Mouse (Mus musculus): ENCODE data around the gene Dgkg.
A peak's percentile ranks its signal among the peaks of the same experiment; 100 is the strongest.

Dgkg gene

DNA sequence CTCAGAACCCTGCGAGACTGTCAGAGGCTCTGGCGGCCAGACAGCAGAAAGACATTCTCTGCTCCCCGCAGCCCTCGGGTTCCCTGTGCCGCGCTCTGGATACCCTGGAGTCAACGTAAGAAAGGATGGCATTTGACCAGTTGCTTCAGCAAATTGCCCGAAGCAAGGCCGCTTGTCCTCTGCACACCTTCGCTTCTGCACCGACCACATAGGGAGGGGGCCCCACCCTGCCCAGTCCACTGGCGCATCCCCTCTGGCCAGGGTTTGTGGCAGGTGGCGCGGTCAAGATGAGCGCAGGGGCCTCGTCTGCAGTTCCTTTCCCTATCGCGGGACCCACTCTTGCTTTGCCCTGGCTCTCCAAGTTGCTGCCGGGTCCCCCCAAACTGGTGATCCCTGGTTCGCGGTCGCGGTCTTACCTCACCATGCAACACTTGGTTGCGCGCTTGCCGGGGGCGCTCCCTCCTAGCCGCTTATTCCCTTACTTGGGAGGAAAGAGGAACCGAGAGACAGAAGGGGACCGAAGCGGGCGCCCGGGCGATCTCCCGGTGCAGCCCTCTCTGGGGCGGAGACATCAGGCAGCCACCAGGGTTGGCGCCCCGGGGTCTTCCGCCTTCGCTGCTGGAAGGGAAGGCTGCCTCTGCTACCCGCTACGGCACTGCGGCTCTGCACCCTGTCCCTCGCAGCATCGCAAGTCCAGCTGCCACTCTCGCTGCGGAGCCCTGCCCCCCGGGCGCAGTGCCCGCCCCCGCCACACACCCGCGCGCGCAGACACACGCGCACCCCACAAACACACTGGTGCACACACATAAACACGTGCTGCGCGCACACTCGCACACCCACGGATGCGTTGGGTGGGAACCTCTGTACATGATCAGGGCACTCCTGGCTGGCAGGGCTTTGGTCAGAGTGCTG, at the start of gene Dgkg:
Gene Dgkg, minus strand, starts transcription at position 689 of the 912 bp plus-strand sequence.
- peak in 1 of 2 experiments; percentile 13 for DNase-seq (ENCODE audit: low spot score in 2 of 2)

DNA sequence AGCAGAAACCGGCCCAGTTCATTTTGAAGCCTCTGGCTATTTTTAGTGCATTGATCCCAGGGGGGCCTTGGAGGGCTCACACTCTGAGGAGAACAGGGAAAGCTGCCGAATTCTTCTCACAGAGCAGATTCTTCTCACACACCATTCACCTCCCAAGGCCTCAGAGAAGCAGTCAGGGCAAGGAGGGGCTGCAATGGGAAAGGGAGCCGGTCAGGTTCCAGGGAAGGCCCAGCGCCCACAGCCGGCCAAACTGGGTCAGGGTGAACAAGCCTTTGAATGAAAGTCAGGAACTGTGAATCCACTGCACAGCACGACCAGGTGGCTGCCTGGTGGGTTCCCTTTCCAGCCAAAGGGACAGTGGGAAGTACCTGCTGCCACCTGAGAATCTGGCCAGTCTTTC, 47.9 kb upstream of the Dgkg start:
- DNase-seq (ENCODE audit: low spot score in 2 of 2): no peak

DNA sequence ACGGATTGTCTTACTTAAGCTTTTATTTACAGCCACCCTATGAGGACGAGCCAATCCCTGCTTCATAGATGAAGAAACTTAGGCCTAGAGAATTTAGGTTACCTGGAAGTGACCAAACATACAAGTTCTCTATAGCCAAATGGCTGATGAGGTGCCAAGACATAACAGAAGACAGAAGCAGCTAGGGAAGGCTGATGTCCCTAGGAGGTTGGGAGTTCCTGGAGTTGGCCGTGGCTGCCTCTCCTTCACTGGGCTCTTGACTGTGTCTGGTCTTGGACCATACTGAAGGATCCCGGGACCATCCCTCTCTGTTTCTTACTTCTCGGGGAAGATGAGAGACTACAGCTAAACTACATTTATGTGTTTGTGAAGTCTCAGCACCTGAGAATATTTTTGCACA, 47.1 kb upstream of the Dgkg start:
- DNase-seq (ENCODE audit: low spot score in 2 of 2): no peak

DNA sequence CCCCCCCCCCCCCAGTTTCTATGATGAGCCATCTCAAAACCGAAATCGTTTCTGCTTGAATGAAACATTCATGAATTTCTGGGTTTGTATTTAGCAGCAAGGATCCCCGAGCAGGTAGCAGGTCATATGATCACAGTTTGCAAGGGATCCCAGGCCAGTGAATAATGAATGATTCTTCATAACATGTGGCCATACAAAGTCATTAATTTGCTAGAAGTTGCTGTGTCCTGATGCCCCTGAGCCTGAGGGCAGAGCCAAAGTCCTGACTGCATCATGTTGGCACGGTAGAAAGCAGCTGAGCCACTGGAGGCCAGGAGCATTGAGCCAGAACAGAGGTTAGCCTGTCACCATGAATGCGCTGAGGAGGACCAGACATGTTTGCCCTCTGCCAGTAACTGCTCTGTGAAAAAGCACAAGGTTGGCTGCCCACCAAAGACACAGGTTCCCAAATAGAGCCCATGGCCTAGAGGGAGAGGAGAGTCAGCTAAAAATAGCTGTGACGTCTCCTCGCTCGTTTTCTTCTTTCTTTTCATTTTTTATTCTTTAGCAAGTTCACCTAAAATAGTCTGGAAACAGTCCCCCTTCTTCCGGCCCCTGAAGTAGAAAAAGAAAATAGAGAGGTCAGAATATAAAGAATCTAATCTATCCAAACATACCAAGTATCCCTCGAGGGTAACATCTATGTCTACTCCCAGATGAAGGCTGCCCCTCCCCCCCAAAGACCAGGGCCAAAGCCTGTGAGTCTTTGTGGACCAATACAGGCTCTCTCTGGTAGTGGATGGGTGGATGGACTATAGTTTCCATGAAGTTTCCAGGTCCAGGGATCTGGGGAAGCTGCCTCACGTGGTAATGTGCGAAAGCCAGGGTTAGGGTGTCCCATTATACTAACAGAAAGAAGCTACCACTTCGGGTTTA, 42.1 kb upstream of the Dgkg start:
- DNase-seq (ENCODE audit: low spot score in 2 of 2): no peak

DNA sequence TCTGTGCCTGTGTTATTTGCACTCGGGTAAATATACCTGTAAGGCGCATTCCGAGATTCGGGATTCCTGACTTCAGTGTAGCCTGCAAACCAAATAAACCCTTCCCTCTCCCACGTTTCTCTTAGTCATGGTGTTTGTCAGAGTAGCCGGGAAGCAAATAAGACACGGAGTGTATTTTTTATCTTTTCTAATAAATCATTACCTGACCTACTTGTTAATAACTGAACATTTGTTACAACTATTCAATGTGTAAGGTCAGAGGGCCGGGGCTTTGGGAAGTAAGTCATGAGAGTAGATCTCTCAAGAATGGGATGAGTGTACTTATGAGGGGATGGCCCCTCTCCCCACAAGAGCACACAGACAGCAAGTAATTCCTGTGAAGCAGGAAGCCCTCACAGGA, 41.1 kb upstream of the Dgkg start:
- DNase-seq (ENCODE audit: low spot score in 2 of 2): no peak

DNA sequence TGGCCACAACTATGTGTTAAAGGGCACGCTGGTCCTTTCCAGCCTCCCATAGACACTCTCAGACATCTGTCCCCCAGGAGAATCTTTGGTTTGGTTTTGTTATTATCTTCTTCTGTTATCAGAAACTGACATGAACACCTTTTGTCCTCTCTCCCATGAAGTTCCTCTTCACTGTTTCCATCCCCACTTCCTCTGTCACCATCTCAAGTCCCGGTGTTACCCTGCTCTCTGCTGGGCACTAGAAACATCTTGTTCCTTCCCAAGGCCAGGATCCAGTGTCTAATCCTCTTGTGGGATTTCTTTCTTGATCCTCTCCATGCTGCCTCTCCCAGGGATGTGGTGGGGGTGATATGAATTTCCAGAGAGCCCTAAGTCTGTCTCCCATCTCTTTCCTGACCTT, 32.6 kb upstream of the Dgkg start:
- DNase-seq (ENCODE audit: low spot score in 2 of 2): no peak

DNA sequence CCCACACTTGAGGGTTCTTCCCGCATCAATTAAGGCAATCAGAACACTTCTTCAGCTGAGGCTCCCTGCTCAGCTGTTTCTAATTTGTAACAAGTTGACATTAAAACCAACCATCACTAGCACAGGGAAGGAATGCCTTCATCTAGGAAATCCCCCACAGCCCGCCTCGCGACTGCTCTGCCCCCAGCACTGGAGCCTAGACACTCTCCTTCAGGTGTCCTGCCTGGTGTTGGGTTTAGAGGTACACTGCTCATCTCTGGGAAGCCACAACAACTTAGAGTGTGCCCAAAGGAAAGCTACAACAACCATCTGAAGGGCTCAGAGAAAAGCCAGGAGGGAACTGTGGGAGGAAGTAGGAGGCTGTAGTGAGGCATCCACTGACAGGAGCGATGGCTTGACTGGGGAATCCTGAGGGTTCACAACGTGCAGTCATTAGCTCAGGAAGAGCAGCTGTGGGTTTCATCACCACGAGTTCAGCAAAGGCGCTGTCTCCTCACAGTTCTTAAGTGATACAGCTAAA, 30.8 kb upstream of the Dgkg start:
- DNase-seq (ENCODE audit: low spot score in 2 of 2): no peak

DNA sequence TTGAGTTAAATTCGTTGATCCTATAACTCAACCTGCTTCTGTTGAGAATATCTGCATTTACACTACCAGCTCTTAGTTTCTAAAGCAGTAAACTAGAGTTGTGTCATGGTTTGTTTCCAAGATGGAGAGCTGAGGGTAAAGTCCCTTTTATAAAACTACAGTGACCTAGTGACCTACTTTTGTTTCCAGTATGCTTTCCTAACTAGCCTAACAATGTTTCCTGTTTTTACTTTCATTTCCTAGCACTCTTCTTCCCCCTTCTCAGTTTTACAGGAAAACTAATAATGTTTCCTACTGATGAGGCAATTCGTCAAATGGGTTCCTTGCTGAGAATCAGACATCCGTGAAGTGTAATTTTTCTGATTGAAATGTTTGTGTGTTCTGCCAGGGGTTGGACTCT, 26.6 kb upstream of the Dgkg start:
- DNase-seq (ENCODE audit: low spot score in 2 of 2): no peak

DNA sequence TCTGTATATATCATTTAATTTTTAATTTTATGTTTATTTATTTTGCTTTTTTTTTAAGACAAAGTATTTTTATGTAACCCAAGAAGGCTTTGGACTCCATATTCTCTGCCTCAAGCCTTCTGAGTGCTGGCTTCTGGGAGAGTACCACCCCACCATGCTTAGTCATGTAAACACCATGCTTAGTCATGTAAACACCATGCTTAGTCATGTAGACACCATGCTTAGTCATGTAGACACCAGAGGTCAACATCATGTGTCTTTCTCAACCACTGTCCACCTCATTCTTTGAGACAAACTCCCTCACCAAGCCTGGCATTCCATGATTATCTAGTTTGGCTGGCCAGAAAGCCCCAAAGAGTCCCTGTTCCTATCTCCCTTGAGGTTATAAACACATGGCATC, 25.7 kb upstream of the Dgkg start:
- DNase-seq (ENCODE audit: low spot score in 2 of 2): no peak

DNA sequence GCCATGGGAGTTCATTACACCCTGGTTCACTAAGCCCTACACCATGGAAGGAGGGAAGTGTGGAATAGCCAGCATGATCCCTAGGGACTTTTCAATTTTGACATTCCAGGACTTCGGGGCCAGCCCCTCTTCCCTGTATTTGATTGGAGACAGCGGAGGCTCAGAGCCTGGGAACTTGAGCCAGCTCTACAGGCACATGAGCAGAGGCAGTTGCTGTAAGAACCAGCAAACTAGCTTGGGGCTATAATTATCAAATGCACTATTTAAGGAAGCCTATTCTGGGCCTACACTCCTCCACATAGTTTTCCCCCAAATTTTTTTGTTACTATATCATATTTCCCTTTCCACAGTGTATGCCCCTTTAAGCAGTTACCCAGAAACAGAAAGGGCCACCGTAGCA, 22.6 kb upstream of the Dgkg start:
- DNase-seq (ENCODE audit: low spot score in 2 of 2): no peak

DNA sequence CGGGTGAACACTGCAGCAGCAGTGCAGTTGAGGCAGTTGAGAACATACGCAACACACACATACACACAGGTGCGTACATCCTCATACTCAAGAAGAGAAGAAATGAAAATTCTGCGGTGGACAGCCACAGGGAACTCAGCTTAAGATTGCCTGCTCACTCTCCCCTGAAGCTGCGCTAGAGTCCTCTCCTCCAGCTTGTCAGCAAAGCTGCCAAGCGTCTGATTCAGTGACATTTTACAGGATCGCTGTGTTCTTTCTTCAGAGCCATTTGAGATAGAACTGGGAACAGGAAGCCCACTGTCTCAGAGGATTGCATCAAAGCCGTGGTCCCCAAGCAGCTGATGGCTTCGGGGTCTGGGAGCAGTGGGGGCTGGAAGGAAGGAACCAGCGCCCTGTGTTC, 17.6 kb upstream of the Dgkg start:
- DNase-seq (ENCODE audit: low spot score in 2 of 2): no peak

DNA sequence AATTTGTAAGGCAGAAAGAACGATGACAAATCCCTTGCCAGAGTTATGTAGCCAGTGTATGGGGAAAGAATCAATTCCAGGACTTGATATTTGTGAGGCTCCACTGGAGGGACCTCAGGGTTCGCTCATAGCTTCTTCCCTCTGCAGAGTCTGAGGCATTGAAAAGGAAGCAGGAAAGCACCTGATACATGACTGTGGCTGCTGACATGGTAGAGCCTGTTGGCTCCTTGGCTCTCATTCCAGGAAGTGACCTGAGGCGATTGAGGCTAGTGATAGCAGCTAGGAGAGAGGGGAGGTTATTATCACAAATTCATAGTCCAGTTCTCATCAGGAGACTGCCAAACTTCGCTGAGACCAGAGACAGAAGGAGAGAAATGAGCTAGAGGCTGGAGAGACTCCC, 17.1 kb upstream of the Dgkg start:
- DNase-seq (ENCODE audit: low spot score in 2 of 2): no peak

DNA sequence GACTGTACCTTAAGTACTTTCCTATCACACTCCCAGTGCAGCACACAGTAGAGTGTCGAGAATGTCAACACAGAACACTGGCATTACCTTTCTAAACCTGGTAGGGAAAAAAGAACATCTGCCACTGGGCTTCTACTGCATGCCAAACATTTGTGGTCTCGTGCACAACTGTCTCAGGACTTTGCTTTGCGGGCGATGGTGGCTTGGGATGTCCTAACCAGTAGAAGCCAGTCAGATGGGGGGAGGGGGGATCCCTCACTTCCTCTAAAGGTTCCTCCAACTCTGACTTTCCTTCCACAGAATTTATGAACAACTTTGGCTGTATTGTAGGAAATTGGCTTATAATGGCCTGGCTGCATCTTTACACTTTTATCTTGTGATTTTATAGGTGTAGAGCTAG, 7.0 kb upstream of the Dgkg start:
- no peak for DNase-seq (ENCODE audit: low spot score in 2 of 2)

DNA sequence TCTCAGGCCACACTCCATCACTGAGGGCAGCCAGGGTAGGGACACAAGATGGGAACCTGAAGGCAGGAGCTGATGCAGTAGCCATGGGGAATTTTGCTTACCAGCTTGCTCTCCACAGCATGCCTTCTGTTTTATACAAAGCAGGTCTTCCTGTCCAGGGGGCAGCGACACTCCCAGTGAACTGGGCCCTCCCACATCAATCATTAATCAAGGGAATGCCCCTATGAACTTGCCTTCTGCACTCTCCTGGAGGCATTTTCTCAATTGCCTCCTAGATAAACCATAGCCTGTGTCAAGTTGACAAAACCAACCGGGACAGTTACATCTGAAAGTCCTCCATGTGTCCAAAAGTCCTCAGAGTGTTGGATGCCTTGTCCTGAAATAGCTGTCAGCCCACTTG, 6.1 kb upstream of the Dgkg start:
- no peak for DNase-seq (ENCODE audit: low spot score in 2 of 2)

DNA sequence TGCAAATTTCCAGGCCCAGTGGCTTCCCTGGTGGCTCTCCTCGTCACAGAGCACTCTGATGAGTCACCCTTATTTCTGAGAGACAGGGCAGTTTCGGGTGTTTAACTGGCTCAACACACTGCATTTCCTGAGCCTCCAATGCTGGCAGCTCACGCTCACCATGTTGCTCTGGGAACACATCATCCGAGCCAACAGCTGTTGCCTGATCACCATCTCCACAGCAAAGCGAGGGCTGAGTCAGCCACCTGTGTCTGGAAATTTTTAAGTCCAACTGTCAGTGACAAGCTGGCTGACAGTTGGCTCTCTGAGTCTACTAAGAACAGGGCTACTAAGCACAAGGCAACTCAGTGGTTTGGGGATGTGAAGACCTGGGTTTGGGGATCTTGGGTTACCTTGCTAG, 4.1 kb upstream of the Dgkg start:
- no peak for DNase-seq (ENCODE audit: low spot score in 2 of 2)

DNA sequence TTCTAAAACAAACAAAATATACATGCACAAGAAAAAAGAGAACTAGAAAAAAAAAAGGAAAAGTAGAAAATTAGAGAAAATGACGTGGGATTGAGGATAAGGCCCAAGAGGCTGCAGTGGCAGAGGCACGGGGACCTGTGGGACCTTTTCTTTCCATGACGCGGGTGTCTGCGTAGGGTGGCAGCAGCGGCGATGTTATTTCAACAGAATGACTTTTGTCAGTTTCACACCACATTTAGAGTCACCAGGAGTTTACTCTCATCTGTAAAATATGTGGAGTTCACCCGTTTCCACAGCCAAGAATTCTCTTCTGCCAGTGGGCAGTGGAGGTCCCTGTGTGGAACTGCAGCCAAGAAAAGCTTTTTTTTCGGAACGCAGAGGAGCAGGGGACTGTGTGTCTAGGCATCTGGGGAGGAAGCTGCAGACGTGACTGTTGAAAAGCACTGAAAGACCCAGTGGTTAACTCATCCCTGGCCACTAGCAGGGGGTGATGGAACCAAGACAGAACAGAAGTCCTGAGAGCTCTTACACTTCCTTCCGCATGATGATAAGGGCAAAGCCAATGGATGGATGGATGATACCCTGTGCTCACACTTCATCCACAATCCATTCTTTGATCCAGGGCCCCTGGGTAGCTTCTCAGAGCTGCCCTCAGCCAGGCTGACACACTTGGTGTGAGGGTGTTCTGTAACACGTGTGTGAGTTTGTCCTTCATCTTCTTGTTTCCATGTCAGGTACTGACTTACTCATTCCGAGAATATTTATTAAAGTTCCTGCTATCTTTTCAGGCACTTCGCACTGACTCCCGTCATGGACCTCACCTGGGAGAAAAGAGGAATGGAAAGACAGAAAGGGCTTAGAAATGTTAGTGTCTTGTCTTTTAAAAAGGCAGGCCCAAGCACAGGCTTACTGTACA, 1.1 kb upstream of the Dgkg start:
- no peak for DNase-seq (ENCODE audit: low spot score in 2 of 2)

DNA sequence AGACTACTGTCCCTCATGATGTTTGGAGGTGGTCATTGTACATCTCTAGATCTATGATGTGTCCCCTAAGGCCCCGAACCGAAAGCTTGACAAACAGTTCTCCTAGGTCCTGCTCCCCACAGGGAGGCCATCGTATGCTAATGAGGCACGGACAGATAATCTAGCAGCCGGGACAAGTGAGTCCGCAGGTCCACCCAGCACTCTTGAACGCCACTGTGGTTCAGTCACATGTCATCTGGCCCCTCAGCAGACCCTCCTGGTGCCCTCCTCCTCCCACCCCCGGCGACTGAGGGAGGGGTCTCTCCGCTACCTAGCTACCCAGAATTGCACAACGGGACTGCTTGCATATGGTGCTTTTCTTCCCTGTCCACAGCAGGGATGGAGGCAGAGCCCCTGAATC, 1.2 kb downstream of the Dgkg start:
- no peak for DNase-seq (ENCODE audit: low spot score in 2 of 2)

DNA sequence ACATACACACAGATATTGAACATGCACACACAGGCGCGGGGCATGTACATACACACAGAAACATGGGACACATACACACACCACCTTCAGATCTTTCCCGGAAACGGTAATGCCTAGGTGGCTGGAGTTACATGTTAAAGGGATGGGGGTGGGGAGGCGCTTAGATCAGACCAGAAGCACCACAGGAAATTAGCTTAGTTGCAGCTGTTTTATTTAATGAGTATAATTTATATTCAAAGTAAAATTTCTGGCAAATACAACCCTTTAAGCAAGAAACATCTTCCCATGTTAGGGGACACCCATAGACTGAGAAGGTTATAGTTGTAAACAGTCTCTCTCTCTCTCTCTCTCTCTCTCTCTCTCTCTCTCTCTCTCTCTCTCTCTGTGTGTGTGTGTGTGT, 1.8 kb downstream of the Dgkg start:
- no peak for DNase-seq (ENCODE audit: low spot score in 2 of 2)

DNA sequence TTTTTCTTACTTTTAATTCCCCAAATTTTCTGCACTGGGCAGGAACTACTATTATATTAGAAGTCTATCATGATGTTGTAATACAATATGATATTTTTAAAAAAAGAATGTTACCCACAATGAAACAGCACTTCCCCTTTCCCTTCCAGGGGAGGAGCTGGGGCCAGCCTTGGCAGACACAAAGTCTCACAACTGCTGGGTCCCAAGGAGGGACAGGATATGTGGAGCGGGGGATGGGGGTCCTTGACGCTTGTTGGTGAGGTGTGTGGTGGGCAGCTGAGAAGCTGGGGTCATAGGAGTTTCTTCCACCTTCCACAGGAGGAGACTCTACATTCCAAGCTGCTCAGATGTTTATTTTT, 2.6 kb downstream of the Dgkg start:
- no peak for DNase-seq (ENCODE audit: low spot score in 2 of 2)

DNA sequence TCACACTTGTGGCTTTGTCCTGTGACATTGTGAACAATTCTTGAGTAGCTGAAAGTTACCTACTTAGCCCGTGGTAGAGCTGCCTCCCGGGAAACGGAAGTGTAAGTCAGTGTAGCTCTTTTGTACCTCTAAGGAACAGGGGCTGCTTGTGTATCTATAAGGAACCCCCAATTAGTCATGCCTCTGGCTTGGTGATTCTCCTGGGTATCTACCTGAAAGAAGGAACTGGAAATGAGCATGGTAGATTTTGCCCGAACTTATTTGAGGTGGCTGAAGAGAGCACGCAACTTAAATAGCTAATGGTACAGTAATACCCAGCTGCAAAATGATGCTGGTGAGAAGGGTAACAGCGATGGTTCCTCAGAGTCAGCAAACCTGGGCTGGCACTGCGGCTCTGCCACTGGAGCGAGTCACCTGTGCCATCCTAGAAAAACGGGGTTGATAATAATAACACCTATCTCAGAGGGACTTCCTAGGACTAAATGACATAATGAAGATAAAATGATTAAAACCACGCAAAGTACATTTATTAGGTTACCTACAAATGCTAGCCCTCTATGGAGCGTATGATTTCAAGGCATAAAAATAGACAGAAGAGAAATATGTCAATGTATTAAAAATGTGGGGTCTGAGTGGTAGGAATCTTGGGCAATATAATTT, 3.1 kb downstream of the Dgkg start:
- no peak for DNase-seq (ENCODE audit: low spot score in 2 of 2)

DNA sequence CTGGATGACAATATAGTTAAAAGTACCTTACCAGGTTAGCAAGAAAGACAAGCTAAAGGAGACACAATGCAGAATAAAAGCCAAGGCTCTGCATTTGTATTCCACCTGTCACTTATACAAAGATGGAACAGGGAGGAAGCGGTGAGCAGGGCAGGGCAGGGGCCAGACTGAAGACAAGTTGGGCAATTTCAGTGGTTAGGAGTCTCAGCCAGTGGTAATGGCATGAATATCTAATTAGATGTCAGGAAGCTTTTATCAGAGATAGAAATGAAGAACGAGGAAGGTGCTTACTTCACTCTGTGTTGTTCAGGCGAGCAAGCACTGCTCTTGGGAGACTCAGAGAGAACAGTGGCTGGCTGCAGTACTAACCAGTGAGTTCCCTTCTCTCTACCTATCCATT, 5.8 kb downstream of the Dgkg start:
- no peak for DNase-seq (ENCODE audit: low spot score in 2 of 2)
